Comparison of ENCODE assay signal across 9 mouse cellular contexts in genomic region chr7:45632499-45632898, GRCm38 (mm10). TPM values are rescaled to one million over a fixed set of nuclear protein-coding genes. Genes with fewer than 3 reads are reported as not detected.
DNase-seq lines count a peak whose midpoint lies in the region; ATAC-seq and TF ChIP-seq lines count a peak whose summit lies in the region.
"Had no signal": no experiment of that assay in that cellular context is flagged by ENCODE, and none has a peak within 500 bp of the region (broad histone marks: within the 10 kb centered on the region; RNA-seq: fewer than 3 reads in every experiment).

No protein-coding gene starts in this region.

- peak; percentile 39; the same call in 1 of the 2 replicates for TF ChIP-seq CTCF in cerebellum, adult 2 months (IDR thresholded peaks at IDR 0.05; ENCODE audit: borderline replicate concordance, insufficient read depth, low read depth, low read length)
- TF ChIP-seq CTCF in olfactory bulb, adult 2 months (IDR thresholded peaks at IDR 0.05; ENCODE audit: insufficient read depth, low read depth, low read length), result no peak

- H3K9ac ChIP-seq in kidney, embryonic 15.5 days, result peak overlapping the region; percentile 43
- H3K9ac ChIP-seq in heart, embryonic 12.5 days, result peak overlapping the region; percentile 45
- peak overlapping the region; percentile 66 for H3K9ac ChIP-seq in limb, embryonic 13.5 days

- H3K36me3 ChIP-seq in kidney, embryonic 15.5 days, result peaks cover 14% of the 10 kb centered on the region; the same call in 1 of the 2 replicates
- H3K36me3 ChIP-seq in heart, embryonic 12.5 days, result peaks cover 20% of the 10 kb centered on the region
- H3K36me3 ChIP-seq in limb, embryonic 13.5 days, result peaks cover 17% of the 10 kb centered on the region
- H3K36me3 ChIP-seq: G1E had no signal

- H3K27me3 ChIP-seq in kidney, embryonic 15.5 days, result peaks cover 14% of the 10 kb centered on the region
- no peaks in the 10 kb centered on the region for H3K27me3 ChIP-seq in cerebellum, adult 2 months (ENCODE audit: control insufficient read depth, insufficient read depth, low read length)
- peaks cover 10% of the 10 kb centered on the region for H3K27me3 ChIP-seq in heart, embryonic 12.5 days (replicated peaks)
- peaks cover 35% of the 10 kb centered on the region for H3K27me3 ChIP-seq in limb, embryonic 13.5 days

- 0 out of 2 replicates have a peak, but pooled peaks have one; percentile 12 for ATAC-seq in kidney, embryonic 15.5 days (replicated peaks; ENCODE audit: low FRiP score)
- ATAC-seq in heart, embryonic 12.5 days (ENCODE audit: insufficient number of reproducible peaks, low FRiP score), result no peak
- ATAC-seq in limb, embryonic 13.5 days (ENCODE audit: low FRiP score, low read depth), result no peak

- peaks cover 42% of the 10 kb centered on the region for H3K4me1 ChIP-seq in kidney, embryonic 15.5 days
- peaks cover 4% of the 10 kb centered on the region; the same call in 1 of the 2 replicates for H3K4me1 ChIP-seq in cerebellum, adult 2 months (ENCODE audit: control insufficient read depth, insufficient read depth, low read length)
- H3K4me1 ChIP-seq in heart, embryonic 12.5 days (replicated peaks), result peaks cover 47% of the 10 kb centered on the region
- peaks cover 14% of the 10 kb centered on the region; the same call in 1 of the 2 replicates for H3K4me1 ChIP-seq in limb, embryonic 13.5 days
- peaks cover 18% of the 10 kb centered on the region for H3K4me1 ChIP-seq in olfactory bulb, adult 2 months (ENCODE audit: control insufficient read depth, insufficient read depth, low read length)

- peak; percentile 33; the same call in 1 of the 2 replicates for TF ChIP-seq POLR2A in cerebellum, adult 2 months (IDR thresholded peaks at IDR 0.05; ENCODE audit: borderline replicate concordance, insufficient read depth, low read length)
- no peak for TF ChIP-seq POLR2A in olfactory bulb, adult 2 months (IDR thresholded peaks at IDR 0.05; ENCODE audit: insufficient read depth, low read depth, low read length)

- 18% methylated on average over 35 of the region's 35 CpGs for WGBS in kidney, embryonic 15.5 days
- 13% methylated on average over 35 of the region's 35 CpGs for WGBS in cerebellum, adult 2 months
- WGBS in heart, embryonic 12.5 days, result 26% methylated on average over 34 of the region's 35 CpGs
- 13% methylated on average over 35 of the region's 35 CpGs for WGBS in limb, embryonic 13.5 days
- 25% methylated on average over 35 of the region's 35 CpGs for WGBS in olfactory bulb, adult 2 months

- H3K4me3 ChIP-seq in kidney, embryonic 15.5 days (replicated peaks), result peak overlapping the region; percentile 25
- H3K4me3 ChIP-seq in cerebellum, adult 2 months (replicated peaks; ENCODE audit: insufficient read depth, low read depth, low read length), result peak overlapping the region; percentile 6
- H3K4me3 ChIP-seq in heart, embryonic 12.5 days, result peak overlapping the region; percentile 25
- peak overlapping the region; percentile 34 for H3K4me3 ChIP-seq in limb, embryonic 13.5 days
- peak overlapping the region; percentile 35 for H3K4me3 ChIP-seq in olfactory bulb, adult 2 months (ENCODE audit: insufficient read depth, low read depth, low read length)

- peak overlapping the region; percentile 27; the same call in 1 of the 2 replicates for H3K27ac ChIP-seq in kidney, embryonic 15.5 days
- peak overlapping the region; percentile 61 for H3K27ac ChIP-seq in cerebellum, adult 2 months (ENCODE audit: insufficient read depth, low read length)
- H3K27ac ChIP-seq in heart, embryonic 12.5 days (ENCODE audit: poor library complexity, severe bottlenecking), result no peak overlapping the region
- no peak overlapping the region; the same call in 1 of the 2 replicates for H3K27ac ChIP-seq in limb, embryonic 13.5 days
- no peak overlapping the region for H3K27ac ChIP-seq in olfactory bulb, adult 2 months (ENCODE audit: insufficient read depth, low read depth, low read length)

- DNase-seq in kidney, adult 9 months, result no peak
- peak; percentile 78 to 79 for DNase-seq in cerebellum, adult 2 months
- DNase-seq in urinary bladder, adult 2 months (ENCODE audit: low spot score), result no peak
- DNase-seq in urinary bladder, postnatal 36 days (ENCODE audit: low spot score in 2 of 2), result no peak

- H3K9me3 ChIP-seq in kidney, embryonic 15.5 days (replicated peaks), result no peaks in the 10 kb centered on the region
- no peaks in the 10 kb centered on the region for H3K9me3 ChIP-seq in heart, embryonic 12.5 days (replicated peaks)
- H3K9me3 ChIP-seq in limb, embryonic 13.5 days, result 0 out of 2 replicates have a peak, but pooled peaks cover 12% of the 10 kb centered on the region

- H3K4me2 ChIP-seq in kidney, embryonic 15.5 days, result peak overlapping the region; percentile 58
- H3K4me2 ChIP-seq in heart, embryonic 12.5 days, result peak overlapping the region; percentile 62
- peak overlapping the region; percentile 62 for H3K4me2 ChIP-seq in limb, embryonic 13.5 days (replicated peaks)

RNA-seq across cellular contexts. Expression of gene Rasip1, which starts 5.2 kb away (rescaled TPM):
- polyA plus RNA-seq in kidney, embryonic 15.5 days (2015; fragmentation: Nextera tagmentation; extraction: Ambion mirVana), result 16.1 and 18.0 TPM in 2 replicates
- polyA plus RNA-seq in cerebellum, adult 2 months (2012; rRNA removed), result 7.6 and 7.7 TPM in 2 replicates
- polyA plus RNA-seq in heart, embryonic 12.5 days (2016; fragmentation: Nextera tagmentation; extraction: Ambion mirVana), result 36.1 and 38.1 TPM in 2 replicates
- 7.7 and 9.5 TPM in 2 replicates for polyA plus RNA-seq in limb, embryonic 13.5 days (2015; fragmentation: Nextera tagmentation; extraction: Ambion mirVana)
- not detected in 2 replicates for polyA plus RNA-seq in olfactory bulb, adult 2 months (2012; ENCODE audit: insufficient read depth, insufficient read length, low replicate concordance, missing spikeins)
- 7.3 and 11.8 TPM in 2 replicates for polyA plus RNA-seq in urinary bladder, adult 2 months (2012; rRNA removed)

RNA-seq across cellular contexts. Expression of gene Mamstr, which starts 7.3 kb away (rescaled TPM):
- polyA plus RNA-seq in kidney, embryonic 15.5 days (2015; fragmentation: Nextera tagmentation; extraction: Ambion mirVana), result 7.5 and 9.0 TPM in 2 replicates
- 7.1 and 9.8 TPM in 2 replicates for polyA plus RNA-seq in cerebellum, adult 2 months (2012; rRNA removed)
- polyA plus RNA-seq in heart, embryonic 12.5 days (2016; fragmentation: Nextera tagmentation; extraction: Ambion mirVana), result 3.3 and 5.4 TPM in 2 replicates
- polyA plus RNA-seq in limb, embryonic 13.5 days (2015; fragmentation: Nextera tagmentation; extraction: Ambion mirVana), result 11.4 TPM in 2 replicates
- not detected in 2 replicates for polyA plus RNA-seq in olfactory bulb, adult 2 months (2012; ENCODE audit: insufficient read depth, insufficient read length, low replicate concordance, missing spikeins)
- 8.4 and 11.3 TPM in 2 replicates for polyA plus RNA-seq in urinary bladder, adult 2 months (2012; rRNA removed)
- polyA plus RNA-seq: G1E had no signal

RNA-seq across cellular contexts. Expression of gene Izumo1, which starts 10.9 kb away (rescaled TPM):
- polyA plus RNA-seq in kidney, embryonic 15.5 days (2015; fragmentation: Nextera tagmentation; extraction: Ambion mirVana), result 0.14 and 0.17 TPM in 2 replicates
- 0.08 and 0.18 TPM in 2 replicates for polyA plus RNA-seq in cerebellum, adult 2 months (2012; rRNA removed)
- 0.35 and 0.65 TPM in 2 replicates for polyA plus RNA-seq in heart, embryonic 12.5 days (2016; fragmentation: Nextera tagmentation; extraction: Ambion mirVana)
- polyA plus RNA-seq in limb, embryonic 13.5 days (2015; fragmentation: Nextera tagmentation; extraction: Ambion mirVana), result 0.11 TPM in 1 of 2 replicates, not detected in the other
- not detected in 2 replicates for polyA plus RNA-seq in olfactory bulb, adult 2 months (2012; ENCODE audit: insufficient read depth, insufficient read length, low replicate concordance, missing spikeins)
- polyA plus RNA-seq in urinary bladder, adult 2 months (2012; rRNA removed), result 0.23 and 0.27 TPM in 2 replicates

RNA-seq across cellular contexts. Expression of gene Fut1, which starts 15.4 kb away (rescaled TPM):
- polyA plus RNA-seq in kidney, embryonic 15.5 days (2015; fragmentation: Nextera tagmentation; extraction: Ambion mirVana), result 0.06 and 0.21 TPM in 2 replicates
- polyA plus RNA-seq in cerebellum, adult 2 months (2012; rRNA removed), result 0.07 and 0.08 TPM in 2 replicates
- not detected in 2 replicates for polyA plus RNA-seq in heart, embryonic 12.5 days (2016; fragmentation: Nextera tagmentation; extraction: Ambion mirVana)
- polyA plus RNA-seq in limb, embryonic 13.5 days (2015; fragmentation: Nextera tagmentation; extraction: Ambion mirVana), result 0.29 and 0.47 TPM in 2 replicates
- polyA plus RNA-seq in olfactory bulb, adult 2 months (2012; ENCODE audit: insufficient read depth, insufficient read length, low replicate concordance, missing spikeins), result not detected in 2 replicates
- polyA plus RNA-seq in urinary bladder, adult 2 months (2012; rRNA removed), result 0.04 TPM in 1 of 2 replicates, not detected in the other
- polyA plus RNA-seq: G1E had no signal

RNA-seq across cellular contexts. Expression of gene Fgf21, which starts 17.2 kb away (rescaled TPM):
- 0.32 TPM in 1 of 2 replicates, not detected in the other for polyA plus RNA-seq in kidney, embryonic 15.5 days (2015; fragmentation: Nextera tagmentation; extraction: Ambion mirVana)
- not detected in 2 replicates for polyA plus RNA-seq in cerebellum, adult 2 months (2012; rRNA removed)
- polyA plus RNA-seq in heart, embryonic 12.5 days (2016; fragmentation: Nextera tagmentation; extraction: Ambion mirVana), result not detected in 2 replicates
- 0.41 and 0.56 TPM in 2 replicates for polyA plus RNA-seq in limb, embryonic 13.5 days (2015; fragmentation: Nextera tagmentation; extraction: Ambion mirVana)
- polyA plus RNA-seq in olfactory bulb, adult 2 months (2012; ENCODE audit: insufficient read depth, insufficient read length, low replicate concordance, missing spikeins), result not detected in 2 replicates
- polyA plus RNA-seq in urinary bladder, adult 2 months (2012; rRNA removed), result not detected in 2 replicates
- polyA plus RNA-seq: G1E had no signal

Comparison
In these comparisons a context has a peak if more than half of its experiments do, and no peak if none do; other contexts are left out.
1. H3K27ac ChIP-seq: peak in kidney, embryonic 15.5 days (single experiment) and cerebellum, adult 2 months (single experiment); none in heart, embryonic 12.5 days (single experiment), limb, embryonic 13.5 days (single experiment) and olfactory bulb, adult 2 months (single experiment).
2. DNase-seq: peak in cerebellum, adult 2 months (2 of 2); none in kidney, adult 9 months (single experiment), urinary bladder, adult 2 months (single experiment) and urinary bladder, postnatal 36 days (0 of 2).
3. Peak in every context shown above with its lines, with median percentiles within 50 percentile points of each other: H3K4me2 ChIP-seq, H3K4me3 ChIP-seq and H3K9ac ChIP-seq.